Mouse (Mus musculus) lung, adult 18-20 months (tissue): ENCODE measurements around the gene Pigp.
"Not testable (repeated sequence)": the region's sequence is repeated elsewhere in the genome, so short reads cannot be mapped to it uniquely, and the experiment has no call there.

Experiments
- DNase-seq, 2 experiments: peaks; one replicate each; pipeline ENCODE4 v3.0.0; 2022; ENCODE audit warnings: mixed read lengths in 2 of 2

Pigp gene

DNA sequence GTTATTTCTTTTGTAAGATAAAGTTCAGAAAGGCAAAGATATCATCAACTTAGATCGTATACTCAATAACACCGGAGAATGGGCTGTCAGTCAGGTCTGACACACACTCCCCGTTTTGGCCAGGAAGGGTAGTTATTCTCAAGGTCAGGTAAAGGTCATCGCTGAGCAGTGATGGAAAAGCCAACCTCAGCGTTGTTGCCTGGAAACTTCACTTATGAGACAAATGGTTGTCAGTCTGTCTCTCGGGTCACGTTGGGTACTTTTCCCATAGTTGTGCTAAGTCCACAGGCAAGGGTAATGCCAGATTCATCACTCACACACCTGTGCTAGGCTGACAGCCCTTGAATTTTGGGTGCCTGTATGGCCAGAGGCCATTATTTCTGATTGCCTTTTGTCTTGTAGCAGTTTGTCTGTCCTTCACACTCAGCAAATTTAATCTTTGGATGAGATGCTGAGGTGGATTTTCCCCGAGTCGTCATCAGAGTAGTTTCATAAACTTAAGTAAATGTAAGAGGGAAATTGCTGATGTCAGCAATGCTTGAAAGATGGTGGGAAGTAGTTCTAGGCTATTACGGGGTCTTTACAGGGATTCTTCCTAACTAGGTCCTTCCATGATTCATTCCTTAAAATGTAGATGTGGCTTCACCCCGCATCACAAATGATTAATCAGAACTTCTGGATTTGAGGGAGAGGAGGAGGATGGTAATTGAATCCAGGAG lies 14.7 kb downstream of the Pigp start:
- no peak for DNase-seq

DNA sequence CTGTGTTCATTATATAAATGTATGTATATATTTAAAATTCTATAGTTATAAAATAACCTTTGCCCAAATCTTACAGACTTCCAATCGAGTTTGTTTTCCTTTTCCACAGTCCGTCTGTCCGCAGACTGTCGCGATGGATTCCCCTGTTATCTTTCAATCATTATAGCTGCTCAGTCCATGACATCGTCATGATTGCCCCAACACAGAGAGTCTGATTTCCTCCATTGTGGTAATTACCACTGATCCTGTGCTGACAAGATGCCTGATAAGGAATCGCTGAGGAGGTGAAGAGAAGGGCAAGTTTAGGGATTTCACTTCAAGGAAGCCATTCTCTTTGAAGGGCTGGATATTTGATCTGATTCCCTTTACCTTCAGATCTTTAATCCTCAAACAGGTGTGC lies 15.6 kb downstream of the Pigp start:
- no peak for DNase-seq

DNA sequence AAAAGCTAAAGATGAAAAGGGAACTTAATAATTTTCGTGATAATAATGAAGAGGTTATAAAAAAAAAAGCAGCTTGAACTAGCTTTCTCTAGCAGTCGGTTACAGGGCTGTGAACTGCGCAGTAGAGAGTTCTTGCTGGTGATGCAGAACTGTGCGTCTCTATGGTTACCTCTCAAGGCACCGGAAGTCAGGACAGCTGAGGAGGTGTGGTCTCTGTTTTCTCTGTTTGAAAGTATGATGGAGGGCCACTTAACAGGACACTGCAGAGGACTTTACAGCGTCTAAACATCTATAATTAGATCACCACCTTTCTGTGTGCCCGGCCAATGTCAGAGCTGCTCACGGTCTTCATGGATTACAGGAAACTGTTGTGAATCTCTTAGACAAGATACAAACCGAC lies 17.2 kb downstream of the Pigp start:
- DNase-seq, result peak; percentile 14 to 15

DNA sequence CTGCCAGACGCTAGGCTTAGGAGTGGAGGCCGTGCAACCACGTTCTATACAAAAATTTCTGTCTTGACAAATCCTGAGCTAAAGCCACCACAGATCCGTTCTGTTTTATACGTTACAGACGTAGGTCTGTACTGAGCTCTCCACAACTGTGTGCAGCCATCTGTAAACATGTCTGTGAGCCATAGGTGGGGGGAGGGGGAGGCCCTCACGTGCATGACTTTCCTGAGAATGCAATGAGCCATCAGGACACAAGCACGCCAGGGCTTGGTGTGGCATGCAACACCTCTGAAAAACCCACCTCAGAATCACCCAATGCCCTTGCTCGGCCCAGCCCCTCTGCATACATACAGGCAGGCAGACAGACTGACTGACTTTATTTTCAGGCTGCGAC lies 21.4 kb downstream of the Pigp start:
- DNase-seq, result no peak

DNA sequence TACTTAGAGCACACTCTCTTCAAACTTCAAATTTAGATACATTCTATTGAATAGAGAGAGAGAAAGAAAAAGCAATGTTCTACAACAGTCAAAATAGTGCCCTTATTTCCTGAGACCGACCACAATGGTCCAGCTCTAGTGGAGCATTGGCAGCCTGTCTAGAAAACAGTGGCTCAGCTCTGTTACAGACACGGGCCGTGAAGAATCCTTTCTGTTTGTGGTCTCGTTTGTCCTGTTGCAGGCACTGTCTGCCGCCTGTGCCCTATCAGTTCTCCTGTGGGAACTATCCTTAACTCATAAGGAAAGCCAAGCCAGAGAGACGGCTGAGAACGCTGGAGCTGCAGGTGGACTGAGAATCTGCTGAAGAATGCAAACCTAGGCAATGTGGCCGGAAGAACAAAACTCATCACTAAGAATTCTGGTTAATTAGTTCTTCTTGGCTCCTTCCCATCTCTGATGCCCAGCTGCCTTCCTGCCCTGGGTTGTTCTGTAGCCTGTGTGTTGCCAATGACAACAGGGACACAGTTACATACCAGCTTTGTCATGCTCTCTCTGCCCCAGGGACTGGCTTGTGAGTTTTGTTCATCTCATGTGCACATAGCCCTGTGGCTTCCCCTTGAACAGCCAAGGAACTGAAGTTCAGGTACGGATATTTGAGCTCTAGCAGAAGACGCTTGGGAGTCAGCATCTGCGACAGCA lies 21.9 kb downstream of the Pigp start:
- no peak for DNase-seq

DNA sequence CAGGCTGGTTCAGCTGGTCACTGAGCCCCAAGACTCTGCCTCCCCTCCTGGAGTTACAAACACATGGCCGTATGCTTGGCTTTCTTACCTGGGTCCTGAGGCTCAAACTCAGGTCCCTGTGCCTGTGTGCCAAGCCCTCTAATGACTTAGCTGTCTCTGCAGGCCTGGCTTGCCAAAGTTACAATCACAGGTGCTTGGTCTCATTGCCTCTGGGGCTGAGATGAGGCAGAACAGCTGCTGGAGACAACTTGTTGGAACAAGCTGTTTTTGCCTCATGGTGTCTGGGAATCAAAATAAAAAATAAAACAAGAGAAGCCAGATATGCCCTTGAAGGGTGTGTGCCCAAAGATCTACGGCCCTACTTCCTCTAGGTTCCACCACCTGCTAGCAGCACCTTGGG lies 22.9 kb downstream of the Pigp start:
- no peak for DNase-seq

DNA sequence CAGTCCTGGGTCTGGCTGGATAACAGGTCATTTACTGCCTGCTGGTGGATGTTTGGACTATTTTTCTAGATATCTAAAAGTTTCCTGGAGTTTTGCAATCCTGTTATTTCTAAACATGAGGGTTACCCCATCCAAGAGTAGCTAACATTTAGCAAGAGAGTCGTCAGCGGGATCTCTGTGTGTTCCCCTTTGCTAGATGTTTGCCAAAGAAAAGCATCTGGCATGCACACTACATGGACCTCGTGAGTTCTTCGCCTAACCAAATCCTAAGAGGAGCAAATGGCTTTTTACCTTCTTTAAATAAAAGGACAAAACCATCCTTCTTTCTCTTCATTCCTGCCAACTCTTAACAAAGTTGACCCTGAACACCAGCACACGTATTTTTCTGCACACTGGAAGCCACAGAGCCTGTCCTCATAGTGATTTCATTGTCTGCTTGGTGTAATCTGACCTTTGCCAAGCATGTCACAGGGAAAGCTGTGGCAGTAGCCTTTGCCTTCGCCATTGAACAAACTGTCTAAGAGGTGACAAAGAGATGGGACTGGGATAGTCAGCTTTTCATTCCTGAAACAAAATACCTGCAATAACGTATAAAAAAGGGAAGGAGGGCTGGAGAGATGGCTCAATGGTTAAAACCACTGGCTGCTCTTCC lies 24.4 kb downstream of the Pigp start:
- no peak for DNase-seq

DNA sequence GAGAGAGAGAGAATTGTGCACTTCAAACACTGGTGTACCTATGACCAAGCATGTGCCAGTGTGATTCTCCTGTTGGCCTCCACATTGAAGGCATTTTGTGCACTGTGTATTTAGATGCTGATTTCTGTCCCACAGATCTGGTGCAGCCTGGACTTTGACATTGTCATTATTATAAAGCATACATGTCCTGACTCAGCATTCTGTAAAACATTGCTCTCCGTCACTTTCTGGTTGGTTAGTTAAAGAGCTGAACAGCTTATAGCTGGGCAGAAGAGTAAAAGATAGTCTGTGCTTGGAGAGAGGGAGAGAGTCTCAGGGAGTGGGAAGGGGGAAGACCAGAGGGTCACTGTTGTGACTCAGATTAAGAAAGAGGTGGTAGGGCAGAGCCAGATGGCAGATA lies 25.9 kb downstream of the Pigp start:
- no peak for DNase-seq

DNA sequence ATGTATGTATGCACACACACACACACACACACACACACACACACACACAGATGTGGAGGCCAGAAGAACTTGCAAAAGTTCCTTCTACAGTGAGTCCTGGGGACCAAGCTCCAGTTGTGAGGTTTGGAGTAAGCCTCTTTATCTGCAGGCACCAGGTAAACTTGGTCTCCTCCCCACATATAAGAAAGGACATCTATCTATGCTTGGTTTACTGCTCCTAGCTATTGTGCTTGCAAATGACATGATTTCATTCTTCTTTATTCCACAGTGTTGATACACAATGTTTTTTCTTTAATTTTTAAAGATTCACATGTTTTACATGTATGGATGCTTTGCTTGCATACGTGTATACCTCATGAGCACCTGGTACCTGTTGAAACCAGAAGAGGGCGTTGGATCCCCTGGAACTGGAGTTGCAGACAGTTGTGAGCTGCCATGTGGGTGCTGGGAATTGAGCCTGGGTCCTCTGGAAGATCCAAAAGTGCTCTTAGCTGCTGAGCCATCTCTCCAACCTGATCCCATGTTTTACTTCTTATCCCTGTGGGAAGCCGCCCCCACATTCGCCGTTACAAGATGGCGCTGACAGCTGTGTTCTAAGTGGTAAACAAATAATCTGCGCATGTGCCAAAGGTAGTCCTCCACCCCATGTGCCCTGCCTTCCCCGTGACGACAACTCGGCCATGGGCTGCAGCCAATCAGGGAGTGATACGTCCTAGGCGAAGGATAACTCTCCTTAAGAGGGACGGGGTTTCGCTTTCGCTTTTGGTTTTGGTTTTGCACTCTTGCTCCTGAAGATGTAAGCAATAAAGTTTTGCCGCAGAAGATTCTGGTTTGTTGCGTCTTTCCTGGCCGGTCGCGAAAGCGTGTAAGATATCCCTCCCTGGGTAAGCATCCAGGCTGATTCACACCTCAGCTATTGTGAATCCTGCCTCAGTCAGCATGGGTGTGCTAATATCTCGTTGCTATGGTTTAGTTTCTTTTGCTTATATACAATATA lies 32.2 kb downstream of the Pigp start:
- not testable (repeated sequence) for DNase-seq

DNA sequence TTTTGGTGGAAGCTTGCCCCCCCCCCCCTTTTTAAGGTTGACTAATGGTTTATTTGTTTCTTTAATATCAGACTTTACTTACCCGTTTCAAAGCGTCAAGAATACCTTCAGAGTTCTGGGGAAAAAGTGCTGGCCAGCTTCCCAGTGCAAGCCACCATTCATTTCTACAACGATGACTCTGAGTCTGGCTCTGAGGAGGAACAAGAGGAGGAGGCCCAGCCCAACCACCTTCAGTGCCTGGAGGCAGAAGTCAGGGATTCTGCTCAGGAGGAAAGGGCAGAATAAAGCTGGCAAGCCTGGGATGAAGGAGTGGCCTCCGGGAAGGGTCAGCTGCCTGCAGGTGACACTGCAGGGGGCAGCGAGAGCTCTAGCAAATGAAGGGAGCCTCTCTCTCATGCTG lies 36.0 kb downstream of the Pigp start:
- no peak for DNase-seq

DNA sequence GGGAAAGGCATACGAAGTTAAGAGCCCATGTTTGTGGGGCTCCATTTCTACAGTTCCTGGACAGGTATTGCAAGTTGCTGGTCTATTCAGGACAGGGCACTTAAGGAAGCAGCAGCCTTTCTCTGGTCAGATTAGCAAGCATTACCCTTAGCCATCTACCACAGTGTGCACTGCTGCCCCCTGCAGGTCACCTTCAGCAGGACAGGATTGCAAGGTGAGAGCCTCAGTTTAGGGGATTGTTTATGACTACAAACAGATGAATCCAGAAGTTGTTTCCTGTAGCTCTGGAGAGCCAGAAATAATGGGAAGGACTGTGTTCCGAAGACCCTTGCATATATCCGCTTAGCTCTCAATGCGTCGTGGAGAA lies 39.8 kb downstream of the Pigp start:
- DNase-seq, result peak; percentile 68 to 78

DNA sequence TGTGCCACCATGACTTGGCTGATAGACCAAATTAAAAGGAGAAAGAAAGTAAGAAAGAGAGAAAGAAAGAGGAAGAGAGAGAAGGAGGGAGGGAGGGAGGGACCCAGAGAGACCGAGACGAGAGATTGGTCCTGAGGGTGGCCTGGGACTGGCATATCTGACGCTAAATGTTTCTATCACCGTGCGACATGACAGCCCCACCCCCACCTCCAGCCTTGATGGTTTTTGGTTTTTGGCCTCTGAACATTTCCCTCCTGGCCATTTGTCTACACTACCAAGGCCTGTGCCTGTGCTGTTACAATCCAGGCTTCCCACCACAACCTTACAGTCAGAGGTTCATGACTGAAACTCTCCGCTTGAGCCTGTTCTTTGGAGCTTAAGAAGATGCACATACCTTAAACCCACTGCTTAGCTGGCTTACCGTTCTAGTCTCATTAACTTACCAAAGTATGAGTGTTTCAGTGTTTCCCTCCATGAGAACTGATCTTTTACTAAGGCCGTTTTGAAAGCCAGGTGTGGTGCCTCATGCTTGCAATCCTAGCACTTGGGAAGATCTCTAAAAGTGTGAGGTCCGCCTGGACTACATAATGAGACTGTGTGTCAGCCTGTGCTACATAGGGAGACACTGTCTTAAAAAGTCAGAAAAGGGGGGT lies 40.3 kb downstream of the Pigp start:
- DNase-seq, result no peak

DNA sequence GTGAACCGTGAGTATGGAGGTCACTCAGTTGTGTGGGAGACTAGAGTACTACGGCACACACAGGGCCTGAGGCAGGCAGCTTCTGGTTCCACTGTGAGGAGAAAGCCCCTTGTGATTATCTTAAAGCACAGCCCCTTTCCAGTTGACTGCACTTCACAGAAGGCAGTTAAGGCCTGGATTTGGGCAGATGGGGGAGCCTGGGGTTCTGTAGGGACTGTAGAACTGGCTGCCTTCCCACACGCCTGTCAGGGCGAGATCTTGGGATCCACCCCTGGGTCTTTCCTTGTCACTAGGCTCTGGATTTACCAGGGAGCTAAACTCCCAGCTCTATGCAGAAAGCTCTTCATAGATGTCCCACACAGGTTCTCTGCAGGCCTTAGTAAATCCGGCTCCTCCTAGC lies 41.2 kb downstream of the Pigp start:
- DNase-seq, result no peak

DNA sequence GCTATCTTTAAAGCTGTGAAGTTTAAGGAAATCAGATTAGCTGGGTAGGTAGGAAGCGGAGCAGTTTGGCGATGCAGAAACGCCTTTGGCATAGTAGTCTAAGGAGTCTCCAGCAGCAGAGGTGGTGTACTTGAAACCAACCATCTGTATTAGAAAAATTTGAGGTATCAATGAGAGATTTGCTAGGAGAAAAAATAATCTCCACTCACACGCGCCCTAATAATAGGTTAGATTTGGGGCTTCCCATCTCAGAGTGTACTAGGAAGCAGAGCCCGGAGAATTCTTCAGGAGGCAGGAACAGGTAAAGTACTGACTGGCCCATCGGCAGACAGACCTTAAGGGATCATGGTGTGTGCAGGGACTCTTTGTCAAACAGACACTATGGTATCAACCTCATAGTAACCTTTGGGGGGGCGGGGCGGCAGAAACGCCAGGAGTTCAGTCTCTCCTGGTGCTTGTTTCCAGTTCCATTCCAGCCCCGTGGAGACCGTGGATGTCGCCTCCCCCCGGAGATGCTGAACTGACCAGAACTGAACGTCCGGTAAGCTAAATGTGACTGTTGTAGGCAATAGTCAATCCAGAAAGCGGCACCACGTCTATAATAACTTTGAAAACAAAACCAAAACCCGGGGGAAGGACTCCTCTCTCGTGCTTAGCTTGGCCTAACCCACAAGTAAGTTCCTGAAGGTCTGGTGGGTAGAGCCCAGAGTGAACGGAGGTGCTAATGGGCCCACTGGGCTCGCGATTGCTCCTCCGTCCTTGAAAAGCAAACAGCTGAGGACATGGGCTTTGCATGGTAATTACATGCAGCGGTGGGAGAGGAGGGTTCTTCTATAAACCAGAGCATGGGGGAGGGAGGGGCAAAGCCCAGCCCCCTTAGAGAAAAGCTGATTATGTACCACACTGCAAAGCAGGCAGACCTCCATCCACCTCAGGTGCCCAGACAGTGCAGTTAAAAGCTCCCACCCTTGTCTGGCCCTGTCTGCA lies 42.5 kb downstream of the Pigp start:
- no peak for DNase-seq

DNA sequence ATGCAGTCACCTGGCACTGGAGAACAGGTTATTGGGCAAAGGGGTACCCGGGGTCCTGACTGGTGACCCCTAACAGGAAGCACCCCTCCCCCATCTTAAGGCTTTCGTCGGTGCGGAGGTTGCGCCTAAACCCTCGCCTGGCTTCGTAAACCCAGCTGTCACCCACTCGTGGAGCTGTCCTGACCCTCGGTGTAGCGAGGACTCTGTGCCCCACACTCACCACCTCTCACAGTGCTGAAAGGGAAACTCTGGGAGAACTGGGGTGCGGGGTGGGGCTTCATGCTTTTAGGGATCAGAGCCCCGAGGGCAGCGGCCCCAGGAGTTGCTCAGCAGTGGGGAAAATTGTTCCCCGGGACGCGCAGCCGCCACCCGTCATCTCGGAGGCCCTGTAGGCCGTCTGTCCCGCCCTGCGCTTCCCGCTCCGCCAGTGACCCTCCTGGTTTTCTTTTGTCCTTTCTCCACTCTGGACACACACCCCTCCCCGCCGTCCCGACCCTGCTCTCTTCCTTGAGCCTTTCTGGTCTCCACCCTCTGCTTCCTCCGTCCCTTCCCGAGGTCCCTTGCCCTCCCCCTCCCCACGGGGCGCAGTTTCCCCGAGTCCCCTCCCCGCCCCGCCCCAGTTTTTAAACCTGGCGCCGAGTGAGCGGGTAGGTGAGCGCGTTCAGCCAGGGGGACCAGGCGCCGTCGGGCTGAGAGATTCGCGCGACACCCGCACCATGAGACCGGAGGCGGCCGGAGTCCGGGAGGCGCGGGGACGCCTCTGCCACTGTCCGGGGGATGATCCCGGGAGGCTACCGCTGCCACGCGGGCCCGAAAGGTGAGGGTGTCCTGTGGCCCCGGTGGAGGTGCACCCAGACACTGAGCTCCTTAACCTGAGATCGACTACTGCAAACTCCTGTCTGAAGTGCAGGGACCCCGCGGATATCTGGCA lies 43.6 kb downstream of the Pigp start, which contains the start of gene Ripply3:
Gene Ripply3 (plus strand): TSS at position 640 of the 931 bp plus-strand sequence.
- DNase-seq, result peak; percentile 84 to 89

DNA sequence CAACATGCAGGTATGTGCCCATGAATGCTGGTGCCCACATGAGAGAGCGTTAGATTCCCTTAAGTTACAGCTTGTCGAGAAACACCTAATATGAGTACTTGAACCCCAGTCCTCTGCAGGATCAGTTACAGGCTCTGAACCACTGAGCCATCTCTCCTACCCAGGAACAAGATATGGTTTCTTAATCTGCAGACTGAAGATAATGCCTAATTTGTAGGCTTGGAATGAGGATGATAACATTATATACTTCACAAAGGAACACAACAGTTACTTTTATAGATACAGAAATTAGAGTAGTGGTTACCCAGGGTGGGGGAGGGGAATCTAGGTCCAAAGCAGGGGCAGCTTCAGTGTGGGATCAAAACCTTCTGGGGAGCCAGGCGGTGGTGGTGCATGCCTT lies 45.6 kb downstream of the Pigp start:
- no peak for DNase-seq

DNA sequence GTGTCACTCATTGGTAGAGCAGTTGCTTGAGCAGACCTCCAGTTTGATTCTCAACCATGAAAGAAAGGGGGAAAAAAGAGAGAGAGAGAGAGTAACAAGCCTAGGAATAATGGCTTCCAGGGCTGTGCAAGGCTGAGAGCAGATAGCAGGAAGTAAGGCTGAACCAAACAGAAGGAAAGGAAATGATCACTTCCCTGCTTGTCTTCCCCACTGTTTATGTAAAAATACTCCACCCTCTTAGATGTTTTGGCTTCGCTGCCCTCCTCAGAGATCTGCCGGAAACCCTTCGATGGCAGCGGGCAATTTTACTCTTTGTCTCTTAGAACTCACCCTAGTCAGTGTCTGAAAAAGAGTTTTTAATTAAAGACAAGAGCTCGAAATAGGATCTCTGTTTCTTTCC lies 48.0 kb downstream of the Pigp start:
- DNase-seq, result peak in 1 of 2 experiments; percentile 30

DNA sequence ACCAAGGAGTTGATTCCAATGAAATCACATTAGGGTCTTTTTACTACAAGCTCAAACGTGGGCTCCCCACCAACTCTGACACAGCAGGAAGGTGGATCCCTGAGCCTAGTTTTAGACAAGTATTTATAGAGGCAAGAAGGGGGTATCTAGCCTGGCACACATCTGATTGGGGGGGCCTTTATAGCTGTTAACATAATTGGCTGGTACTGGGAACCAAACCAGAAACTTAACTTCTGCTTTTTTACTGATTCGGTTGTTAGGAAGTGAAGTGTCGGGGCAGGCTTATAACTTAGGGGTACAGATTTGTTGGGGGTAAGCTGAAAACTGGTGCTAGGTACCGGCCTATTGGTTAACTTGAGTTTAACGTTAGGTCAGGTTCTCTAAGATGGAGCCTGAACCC lies 51.4 kb downstream of the Pigp start:
- DNase-seq, result no peak

DNA sequence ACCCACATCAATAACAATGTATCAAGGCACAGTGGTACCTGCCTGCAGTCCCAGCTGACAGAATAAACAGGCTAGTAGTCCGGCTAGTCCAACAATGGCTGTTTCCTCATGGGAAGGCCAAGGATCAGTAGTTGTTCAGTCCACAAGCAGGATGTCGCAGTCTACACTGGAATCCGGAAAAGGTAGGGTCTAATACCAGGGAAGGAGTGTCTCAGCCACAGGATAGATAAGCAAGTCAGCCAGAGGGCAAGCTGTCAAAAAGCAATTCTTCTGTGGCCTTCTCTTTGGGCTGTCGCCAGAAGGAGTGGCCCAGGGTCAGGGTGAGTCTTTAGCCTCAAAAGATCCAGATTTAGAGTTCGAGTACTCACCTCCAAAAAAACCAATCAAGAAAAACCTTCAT lies 53.9 kb downstream of the Pigp start:
- DNase-seq, result peak; percentile 71 to 75

DNA sequence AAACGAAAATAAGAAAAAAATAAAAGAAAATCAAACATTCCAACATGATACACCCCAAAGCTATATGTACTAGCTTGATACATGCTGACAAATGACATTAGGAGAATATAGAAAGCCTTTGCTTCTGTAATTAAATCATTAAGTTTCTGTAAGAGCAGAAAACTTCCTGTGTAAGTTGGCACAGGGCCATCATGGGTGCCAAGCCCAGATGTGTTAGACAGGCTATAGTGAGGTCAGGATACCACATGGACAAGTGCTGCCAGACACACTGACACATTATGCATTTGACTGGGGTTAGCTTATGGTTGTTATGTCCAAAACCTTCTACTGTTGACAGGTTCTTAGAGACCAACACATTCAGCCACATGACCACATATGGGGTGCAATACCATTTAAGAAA lies 56.4 kb downstream of the Pigp start:
- no peak for DNase-seq
